In the genomic region with DNA sequence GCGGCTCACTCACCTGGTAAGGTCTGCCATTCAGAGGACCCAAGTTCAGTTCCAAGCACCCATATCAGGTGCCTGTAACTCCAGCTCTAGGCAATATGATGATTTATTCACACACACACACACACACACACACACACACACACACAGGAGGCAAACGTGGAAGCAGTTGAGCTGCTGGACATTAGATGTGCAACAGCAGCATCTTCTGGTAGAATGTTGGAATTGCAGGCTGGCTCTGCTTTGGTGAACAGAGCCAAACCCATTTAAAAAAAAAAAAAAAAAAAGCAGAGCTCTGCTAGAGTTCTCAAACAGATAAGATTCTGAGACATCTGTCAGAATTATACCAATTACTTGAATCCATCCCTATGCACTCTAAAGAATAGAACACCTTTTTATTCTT, we compare ENCODE assay signal across 1 mouse cellular context.
TF ChIP-seq lines count a peak whose summit lies in the region.

No protein-coding gene starts in this region.

TF ChIP-seq in MEL, 35 proteins besides CTCF, POLR2A, EP300 and RAD21 (continued from another document):
- TF ChIP-seq ZKSCAN1 (IDR thresholded peaks at IDR 0.05; ENCODE audit: low read depth, low read length) (peak; percentile 86; the same call in 1 of the 2 replicates), ETS1 (IDR thresholded peaks at IDR 0.05; ENCODE audit: low read depth, low read length) (peak; percentile 81), POLR2AphosphoS2 (IDR thresholded peaks at IDR 0.05; ENCODE audit: low read length) (no peak), TAL1 (IDR thresholded peaks at IDR 0.05; ENCODE audit: low read length) (peak; percentile 26; the same call in 1 of the 2 replicates), POLR2AphosphoS5 (IDR thresholded peaks at IDR 0.05; ENCODE audit: borderline replicate concordance, low read depth, low read length) (no peak), UBTF (IDR thresholded peaks at IDR 0.05; ENCODE audit: borderline replicate concordance, insufficient read depth, low read depth, low read length) (no peak), USF2 (IDR thresholded peaks at IDR 0.05; ENCODE audit: borderline replicate concordance in 1 of 2, insufficient read depth in 1 of 2, low read depth in 1 of 2, low read length in 2 of 2) (no peak), NELFE (IDR thresholded peaks at IDR 0.05; ENCODE audit: low read depth, low read length) (peak; percentile 23; the same call in 1 of the 2 replicates), HCFC1 (IDR thresholded peaks at IDR 0.05; ENCODE audit: low read depth, low read length) (peak; percentile 63; the same call in 1 of the 2 replicates), MAFK (IDR thresholded peaks at IDR 0.05; ENCODE audit: borderline replicate concordance, low read depth, low read length) (0 out of 2 replicates have a peak, but pooled peaks have one; percentile 53), MAZ (IDR thresholded peaks at IDR 0.05; ENCODE audit: low read depth, low read length) (0 out of 2 replicates have a peak, but pooled peaks have one; percentile 52), MAX (IDR thresholded peaks at IDR 0.05; ENCODE audit: low read length) (peak; percentile 71), KAT2A (conservative IDR thresholded peaks at IDR 0.05; ENCODE audit: low read depth, low read length) (0 out of 2 replicates have a peak, but pooled peaks have one; percentile 21), MYB (IDR thresholded peaks at IDR 0.05; ENCODE audit: low read depth, low read length) (peak; percentile 40; the same call in 1 of the 2 replicates), ZC3H11A (IDR thresholded peaks at IDR 0.05; ENCODE audit: low read depth, low read length) (peak; percentile 97), SIN3A (IDR thresholded peaks at IDR 0.05; ENCODE audit: low read length) (peak; percentile 96), NRF1 (IDR thresholded peaks at IDR 0.05; ENCODE audit: insufficient read depth, low read depth, low read length, poor library complexity, severe bottlenecking) (0 out of 2 replicates have a peak, but pooled peaks have one; percentile 20), ZMIZ1 (IDR thresholded peaks at IDR 0.05; ENCODE audit: low read depth, low read length) (no peak), MYC (IDR thresholded peaks at IDR 0.05; ENCODE audit: low read depth, low read length) (peak; percentile 91), MXI1 (IDR thresholded peaks at IDR 0.05; ENCODE audit: low read depth, low read length) (peak; percentile 81), BHLHE40 (IDR thresholded peaks at IDR 0.05; ENCODE audit: borderline replicate concordance, low read depth, low read length) (peak; percentile 50)
